Mouse (Mus musculus): ENCODE measurements around the gene Syt3.

The Syt3 gene

DNA sequence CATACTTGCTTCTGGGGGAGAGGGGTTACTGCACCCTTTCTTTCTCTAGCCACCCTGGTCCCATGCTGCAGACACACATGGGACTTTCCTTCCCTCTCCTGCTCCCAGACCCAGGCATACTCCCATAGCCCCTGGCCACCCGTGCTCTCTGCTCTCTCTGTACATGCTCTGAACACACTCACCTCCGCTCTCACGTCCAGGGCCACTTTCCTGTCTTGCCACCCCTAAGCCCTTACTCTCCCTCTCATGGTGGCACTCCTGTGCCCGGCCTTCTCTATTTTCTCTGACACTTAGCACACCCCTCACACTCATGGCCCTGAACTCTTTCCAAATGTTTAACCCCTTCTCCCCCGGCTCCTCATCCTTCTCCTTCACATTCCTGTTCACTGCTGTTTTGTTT lies 25.9 kb upstream of the Syt3 start:
- peak; percentile 38 for DNase-seq

DNA sequence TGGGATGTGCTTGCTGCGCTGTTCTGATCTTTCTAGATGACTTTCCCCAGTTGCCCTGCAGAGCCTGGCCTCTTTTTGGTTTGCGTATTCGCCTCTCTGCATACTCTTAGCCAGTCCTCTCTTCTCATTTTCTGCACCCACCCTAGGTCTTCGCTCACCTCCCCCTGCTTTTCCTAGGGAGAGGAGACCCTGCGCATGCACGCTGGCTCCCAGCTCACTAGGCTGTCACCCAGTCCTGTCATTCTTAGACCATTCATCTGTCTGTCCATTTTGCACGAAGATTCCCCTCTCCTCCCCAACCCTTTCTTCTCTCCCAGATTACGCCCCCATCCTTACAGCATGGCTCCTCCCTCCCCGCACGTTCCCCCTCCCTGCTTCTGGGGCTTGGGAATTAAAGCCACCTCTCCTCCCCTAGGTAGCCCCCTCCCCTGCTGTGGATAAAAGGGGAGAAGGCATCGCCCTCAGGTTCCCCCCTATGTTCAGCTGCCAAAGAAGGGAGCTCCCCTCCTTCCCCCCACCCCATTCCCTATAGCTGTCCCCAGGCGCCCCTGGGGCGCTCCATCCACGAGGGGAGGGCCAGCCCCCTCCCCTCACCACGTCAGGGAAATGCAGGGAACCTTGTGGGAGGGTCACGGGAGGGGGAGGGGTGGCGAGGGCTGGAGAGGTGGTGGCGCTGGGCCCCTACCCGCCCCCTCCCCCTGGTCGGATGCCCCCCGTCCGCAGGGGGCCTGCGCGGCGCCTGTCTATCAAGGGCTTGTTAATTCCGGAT lies 24.8 kb upstream of the Syt3 start:
- no peak for DNase-seq

DNA sequence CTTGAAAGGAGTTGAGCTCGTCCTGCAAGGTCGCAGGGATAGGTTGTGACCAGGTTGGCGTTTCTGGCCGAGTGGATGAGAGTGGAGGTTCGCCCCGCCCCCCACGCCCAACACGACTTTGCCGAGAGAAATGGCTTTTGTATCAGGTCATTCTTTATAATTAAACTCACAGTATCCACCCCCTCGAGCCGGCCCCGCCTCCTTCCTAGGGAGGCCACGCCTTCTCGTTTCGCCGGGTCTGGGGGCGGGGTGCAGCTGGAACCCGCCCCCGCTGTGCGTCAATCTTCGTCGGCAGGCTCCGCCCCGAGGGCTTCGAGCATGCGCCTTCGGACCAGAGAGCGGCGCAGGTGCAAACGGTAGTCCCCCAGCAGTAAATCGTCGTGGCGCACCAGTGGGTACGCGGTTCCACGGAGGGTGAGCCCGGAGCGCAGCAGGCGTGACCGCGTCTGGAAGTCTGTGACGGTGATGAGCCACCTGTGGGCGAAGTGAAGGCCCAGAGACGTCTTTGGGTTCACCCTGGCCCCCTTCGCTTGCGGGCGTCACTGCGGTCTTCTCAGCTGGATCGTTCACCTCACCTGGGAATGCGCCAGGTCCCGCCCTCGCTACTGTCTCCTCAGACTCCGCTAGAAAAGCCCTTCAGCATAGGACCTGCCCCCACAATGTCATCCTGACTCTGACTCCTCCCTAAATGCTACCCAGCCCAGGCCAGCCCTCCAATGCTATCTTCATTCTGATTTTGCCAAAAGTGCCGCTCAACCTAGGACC lies 23.8 kb upstream of the Syt3 start:
- DNase-seq = peak; percentile 95

DNA sequence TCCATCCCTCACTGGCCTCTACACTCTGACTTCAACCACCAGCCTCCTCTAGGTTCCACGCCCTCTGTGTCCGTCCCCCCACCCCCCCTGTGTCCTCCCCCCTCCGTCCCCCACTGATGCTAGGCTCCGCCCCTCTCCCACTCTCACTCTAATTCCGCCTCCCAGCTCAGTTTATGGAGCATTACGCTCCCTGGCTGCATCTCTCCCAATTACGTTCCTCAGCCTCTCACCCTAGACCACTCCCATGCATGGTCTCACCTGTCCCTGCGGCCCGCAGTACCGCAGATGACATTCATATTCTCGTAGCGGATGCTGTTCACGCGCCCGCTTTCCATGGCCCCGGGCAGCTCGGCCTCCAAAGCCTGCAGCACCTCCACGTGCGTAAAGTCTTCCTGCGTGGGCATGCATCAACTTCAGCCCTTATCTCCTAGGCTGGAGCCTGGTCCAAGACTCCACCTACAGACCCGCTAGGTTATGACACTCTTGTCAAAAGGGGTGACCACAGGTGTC lies 23.1 kb upstream of the Syt3 start:
- DNase-seq = no peak

DNA sequence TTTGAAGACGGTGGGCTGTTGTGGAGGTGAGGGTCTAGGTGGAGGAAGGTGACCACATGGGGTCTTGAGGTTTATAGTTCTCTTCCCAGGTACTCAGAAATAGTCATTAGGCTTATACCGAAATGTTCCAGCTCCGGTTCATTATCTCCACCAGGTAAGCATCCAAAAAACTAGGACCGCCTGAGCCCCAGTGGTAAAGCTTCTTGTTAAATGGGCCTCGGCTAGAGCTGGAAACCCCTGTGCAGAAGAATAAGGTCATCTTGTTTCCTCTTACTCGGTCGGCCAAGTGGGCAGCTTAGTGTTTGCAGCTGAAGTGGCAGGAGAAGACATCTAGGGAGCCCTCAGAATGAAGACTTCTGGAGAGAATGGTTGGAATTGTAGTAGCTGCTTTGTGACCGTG lies 11.2 kb upstream of the Syt3 start:
- DNase-seq = no peak

DNA sequence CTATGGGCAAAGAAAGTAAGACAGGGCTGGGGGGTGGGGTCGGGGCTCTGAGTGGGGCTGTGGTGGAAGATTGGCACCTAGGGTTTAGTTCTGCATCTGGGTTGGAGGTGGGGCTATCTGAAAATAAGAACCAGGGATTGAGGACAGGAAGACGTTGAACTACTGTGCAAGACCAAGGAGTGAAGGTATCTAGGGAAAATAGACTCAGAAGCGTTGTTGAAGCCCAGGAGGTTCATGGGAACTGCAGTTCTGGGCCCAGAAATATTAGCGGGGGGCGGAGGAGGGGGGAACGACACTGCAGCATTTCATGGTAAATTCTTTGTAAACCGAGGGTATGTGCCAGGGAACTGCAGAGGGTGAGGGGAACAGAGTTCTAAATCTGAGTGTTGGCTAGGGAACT lies 10.4 kb upstream of the Syt3 start:
- DNase-seq = no peak

DNA sequence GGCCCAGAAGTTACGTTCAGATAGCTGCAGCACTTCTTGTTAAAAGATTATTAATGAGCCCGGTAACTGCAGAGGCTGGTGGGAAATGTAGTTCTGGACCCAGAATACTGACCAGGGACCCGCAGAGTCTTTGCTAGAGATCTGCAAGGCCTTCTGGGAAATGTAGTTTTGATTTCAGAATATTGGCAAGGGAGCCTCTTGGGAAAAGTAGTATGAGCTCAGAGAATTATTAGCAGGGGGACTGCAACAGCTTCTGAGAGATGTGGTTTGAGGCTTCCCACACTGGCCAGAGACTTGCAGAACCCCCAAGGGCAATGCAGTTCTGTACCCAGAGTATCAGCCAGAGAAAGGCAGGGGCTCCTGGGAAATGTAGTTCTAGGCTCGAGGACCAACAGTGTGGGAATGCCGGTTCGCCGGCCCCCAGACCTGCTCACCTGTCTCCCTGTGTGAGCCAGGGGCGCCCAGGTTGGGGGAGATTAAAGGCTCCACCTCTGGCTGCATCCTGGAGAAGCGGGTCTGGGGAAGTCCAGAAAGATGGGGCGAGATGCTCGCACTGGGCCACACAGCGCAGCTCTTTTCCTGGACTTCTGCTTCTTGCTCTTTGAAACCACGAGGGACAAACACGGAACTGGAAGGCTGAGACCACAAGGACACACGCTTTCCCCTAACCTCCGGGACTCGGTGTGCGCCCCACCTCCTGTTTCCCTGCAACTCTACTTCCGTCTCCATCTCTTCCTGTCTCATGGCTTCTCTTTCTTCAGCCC lies 9.8 kb upstream of the Syt3 start:
- DNase-seq = peak; percentile 99

DNA sequence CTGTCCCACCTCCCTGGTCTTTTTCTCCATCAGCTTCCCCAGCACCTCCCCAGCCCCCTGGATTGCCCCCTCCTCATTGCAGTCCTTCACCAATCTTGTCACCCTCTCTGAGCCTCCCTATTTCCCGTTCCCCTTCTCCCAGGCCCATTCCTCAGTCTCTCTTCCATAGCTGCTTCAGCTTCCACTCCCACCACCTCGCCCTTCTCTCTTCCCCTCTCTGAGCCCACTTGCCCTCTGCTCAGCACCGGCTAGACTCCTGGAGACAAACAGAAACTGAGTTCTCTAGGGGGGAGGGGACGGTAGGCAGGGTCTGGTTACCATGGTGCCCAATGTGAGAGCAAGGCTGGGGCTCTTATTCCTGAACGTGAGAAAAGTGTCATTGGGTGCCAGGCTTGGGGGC lies 9.1 kb upstream of the Syt3 start:
- DNase-seq = no peak

DNA sequence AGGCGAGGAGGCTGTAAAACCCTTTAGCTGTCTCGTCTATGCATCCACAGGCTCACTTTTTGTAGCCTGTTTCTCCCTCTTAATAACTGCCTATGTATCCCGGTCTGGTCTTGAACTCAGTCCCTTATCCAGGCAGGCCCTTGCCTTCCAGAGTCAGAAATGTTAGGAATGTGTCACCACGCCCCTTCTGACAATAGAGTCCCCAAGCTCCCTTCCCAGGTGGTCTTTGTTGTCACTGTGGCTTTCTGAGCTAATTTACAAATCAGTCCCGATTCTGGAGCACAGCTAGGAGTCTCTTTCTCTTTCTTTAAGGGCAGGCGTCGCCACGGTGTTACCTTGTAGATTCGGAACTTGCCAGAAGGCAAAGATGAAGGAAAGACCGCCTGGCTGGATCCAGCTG lies 8.7 kb upstream of the Syt3 start:
- no peak for DNase-seq

DNA sequence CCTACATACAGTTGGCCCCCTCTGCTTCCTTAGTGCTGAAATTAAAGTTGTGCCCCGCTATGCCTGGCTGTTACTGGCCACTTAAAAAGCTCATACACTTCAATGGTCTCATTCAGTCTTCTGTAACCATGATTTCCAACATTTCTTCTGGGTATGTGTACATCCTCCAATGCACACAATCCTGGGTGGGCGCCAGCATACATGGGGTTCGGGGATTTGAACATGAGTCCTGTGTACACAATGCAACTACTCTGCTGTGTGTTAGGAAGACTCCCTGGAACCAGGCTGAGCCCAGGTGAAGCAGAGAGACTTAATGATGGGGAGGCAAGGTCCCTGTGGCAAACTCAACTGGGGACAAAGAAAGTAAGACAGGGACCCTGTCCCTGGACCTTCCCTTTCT lies 8.1 kb upstream of the Syt3 start:
- DNase-seq = no peak

DNA sequence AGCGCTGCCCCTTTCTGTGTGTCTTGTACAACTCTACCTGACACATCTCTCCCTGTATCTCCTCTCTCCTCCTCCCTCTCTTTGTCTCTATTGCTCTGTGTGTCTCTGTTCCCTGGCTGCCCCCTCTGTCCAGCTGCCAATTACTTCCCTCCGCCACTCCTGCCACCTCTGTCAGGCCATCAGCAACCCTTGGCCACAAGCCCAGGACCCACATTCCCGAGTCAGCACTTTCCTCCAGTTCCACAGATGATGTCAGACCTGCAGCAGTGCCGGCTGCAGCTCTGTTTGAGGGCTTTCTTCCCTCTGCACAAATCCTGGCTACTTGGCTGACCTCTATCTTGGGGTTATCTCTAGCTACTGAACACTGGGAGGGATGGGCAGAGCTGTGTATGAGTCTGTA lies 5.6 kb upstream of the Syt3 start:
- peak; percentile 25 for DNase-seq

DNA sequence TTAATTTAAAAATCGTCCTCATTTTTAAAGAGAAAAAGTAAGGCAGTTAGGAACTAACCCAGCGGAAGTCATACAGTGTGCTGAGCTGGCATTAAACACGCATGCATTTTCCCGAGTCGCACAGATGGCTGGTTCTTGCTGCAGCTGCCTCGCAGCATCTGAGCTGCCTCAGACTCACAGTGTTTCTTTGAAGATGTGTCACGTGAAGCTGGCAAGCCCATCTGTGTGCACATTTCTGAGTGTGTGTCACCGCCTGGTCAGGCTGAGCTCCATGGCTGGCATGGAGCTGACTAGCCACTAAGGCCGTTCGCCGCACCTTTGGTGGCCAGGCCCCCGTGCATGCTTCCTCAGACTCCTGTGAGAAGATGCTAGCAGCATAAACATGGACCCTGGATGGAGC lies 1.4 kb upstream of the Syt3 start:
- no peak for DNase-seq

DNA sequence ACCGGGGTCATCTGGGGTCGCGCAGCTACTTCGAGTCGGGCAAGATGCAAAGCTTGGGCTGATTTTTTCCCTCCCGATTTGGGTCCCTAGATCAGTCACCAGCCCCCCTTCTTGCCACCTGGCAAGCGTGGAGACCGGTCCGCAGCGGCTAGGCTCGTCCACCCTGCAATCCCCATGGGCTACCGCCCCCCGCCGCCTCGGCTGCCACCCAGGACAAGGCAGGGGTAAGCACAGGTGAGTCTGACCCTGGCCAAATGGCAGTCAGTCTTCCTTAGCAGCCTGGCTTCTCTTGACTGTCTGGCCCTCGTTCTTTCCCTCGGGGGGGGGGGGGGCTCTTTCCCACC lies 786 bp downstream of the Syt3 start:
- no peak for DNase-seq

DNA sequence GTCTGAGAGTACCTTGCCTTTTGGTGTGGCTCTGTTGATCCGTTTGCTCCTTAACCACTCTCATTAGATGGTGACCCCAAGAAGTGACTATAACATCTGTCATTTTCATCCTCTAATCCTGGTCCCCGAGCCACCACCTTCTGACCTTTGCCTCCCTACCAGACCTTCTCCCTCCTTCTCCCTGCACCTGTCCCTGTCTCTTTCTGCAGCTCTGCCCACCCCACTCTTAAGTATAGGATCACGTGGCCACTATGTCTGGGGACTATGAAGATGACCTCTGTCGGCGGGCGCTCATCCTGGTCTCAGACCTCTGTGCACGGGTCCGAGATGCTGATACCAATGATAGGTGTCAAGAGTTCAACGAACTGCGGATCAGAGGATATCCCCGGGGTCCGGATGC lies 1.8 kb downstream of the Syt3 start, which contains the start of gene 1700008O03Rik:
Gene 1700008O03Rik, minus strand, starts transcription at position 101 of the 400 bp plus-strand sequence.
- DNase-seq = no peak

DNA sequence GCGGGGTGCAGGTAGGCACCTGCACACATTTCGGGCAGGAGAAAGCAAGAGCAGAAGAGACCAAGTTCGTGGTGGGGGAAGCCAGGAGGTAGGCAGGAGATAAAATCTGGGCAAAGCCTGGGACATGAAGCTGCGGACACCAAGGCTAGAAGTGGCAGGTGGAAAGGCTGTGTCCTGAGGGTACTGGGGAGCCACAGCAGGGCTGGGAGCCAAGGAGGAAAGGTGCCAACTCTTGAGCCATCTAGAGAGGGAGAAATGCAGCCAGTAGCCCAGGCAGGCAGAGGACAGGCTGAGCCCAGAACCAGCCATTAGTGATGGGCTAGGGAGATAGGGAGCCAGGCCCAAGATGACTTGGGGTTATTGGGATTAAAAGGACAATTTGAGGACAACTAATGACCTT lies 7.9 kb downstream of the Syt3 start:
- DNase-seq = no peak

DNA sequence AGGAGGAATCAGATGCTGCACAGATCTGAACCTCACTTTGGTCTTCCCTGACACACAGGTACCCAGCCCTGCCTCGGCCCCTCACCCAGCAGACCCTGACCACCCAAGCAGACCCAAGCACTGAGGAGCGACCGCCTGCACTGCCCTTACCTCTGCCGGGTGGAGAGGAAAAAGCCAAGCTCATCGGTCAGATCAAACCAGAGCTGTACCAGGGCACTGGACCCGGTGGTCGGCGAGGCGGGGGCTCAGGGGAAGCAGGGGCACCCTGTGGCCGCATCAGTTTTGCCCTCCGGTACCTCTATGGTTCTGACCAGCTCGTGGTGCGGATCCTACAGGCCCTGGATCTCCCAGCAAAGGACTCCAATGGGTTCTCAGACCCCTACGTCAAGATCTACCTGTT lies 8.4 kb downstream of the Syt3 start:
- DNase-seq = no peak

DNA sequence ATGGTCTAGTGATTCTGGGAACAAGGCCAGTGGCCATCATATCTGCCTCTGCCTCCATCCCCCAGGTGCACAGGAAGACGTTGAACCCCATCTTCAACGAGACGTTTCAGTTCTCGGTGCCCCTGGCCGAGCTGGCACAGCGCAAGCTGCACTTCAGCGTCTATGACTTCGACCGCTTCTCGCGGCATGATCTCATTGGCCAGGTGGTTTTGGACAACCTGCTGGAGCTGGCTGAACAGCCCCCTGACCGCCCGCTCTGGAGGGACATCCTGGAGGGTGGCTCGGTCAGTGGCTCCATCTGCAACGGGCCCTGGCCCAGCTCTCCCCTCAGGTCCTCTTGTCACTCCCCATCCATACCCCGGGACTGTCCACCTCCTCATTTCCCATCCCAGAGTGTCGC lies 9.4 kb downstream of the Syt3 start:
- DNase-seq = no peak

DNA sequence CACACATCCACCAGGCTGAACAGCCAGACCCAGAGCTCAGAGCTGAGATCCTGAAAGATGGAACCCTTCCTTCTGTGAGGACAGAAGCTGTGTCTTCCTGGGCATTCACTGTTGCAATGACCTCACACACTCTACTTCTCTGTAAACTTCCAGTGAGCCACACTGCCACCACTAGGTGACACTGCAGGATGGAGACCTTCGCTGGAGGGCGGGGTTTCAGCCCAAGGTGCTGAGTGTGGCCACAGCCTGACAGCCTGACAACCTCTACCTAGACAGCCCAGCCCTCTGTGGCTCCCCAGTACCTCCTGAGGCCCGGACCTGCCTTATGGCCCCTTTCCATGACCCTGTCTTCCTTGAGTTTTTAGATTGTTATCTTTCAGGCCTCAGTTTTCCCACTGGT lies 14.7 kb downstream of the Syt3 start:
- DNase-seq = peak; percentile 73

DNA sequence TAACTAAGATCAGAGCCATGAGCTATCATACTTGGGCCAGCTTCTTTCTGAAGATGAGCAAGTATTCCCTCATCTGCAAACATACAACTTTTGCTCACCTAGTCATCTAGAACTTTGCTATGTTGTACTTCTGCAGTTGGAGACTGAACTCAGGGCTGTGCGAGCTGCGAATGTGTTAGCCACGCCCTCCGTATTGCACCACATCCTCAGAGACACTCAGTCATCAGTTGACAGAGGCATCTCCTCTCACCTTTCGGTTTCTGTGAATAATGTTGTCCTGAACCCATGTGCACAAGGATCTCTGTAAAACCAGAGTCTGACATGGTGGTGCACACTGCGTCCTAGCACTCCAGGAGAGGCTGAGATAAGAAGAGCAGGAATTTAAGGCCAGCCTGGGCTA lies 17.8 kb downstream of the Syt3 start:
- DNase-seq = no peak

DNA sequence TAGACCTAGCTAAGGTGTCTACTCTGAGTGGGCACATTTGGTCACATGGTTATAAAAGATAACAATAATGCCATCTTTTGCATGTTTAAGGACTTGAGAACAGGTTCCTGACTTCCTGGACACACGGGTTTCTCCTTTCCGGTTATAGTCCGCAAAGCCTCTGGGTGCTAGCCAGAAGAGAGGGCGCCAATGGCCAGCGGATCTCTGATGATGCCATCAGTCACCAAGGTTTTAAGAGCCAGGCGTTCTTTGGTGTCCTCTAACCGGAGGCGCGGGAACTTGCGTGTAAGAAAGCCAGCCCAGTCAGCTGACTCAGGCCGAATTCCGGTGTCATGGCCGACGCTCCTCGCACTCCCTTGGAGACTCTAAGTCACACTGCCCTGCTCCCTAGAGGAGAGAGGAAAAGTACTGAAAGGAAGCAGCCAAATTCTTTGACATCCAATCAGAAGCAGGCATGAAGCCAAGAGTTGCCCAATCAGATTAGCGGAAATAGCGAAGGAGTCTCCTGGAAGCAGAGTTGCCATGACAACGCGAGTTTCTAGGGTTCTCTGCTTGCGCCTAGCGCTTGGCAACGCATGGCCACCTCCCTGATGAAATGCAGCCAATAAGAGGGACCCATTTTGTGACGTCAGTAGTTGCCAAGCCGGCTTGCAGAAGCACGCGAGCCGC lies 21.6 kb downstream of the Syt3 start:
- DNase-seq = peak; percentile 94

DNA sequence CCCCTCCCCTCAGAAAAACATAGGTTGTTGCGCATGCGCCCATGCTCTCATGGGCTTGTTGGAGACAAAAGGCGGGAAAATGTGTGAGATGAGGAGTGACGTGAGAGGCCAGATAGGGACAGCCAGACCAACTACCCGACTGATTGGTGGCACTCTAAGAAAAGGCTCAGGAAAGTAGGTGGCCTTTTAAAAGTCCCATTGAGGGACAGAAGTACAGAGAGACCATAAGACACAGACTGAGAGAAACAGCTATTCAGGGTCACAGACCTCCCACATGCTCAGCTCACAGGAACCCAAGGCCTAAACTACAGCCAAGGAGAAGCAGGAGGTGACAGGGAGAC lies 22.1 kb downstream of the Syt3 start:
- DNase-seq = no peak

DNA sequence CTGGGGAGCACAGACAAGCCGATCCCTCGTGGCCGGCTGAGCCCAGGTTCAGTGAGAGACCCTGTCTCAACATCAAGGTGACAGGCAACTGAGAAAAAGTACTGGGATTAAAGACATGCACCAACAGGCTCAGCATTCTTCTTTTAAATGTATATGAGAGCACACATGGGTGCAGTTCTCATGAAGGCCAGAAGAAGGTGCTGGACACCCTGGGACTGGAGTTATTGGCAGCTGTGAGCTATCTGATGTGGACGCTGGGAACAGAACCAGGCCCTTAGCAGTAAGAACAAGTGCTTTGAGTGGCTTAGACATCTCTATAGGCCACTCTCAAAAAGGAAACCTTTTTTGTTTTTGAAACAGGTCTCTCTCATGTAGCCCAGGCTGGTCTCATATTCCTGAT lies 27.2 kb downstream of the Syt3 start:
- no peak for DNase-seq

DNA sequence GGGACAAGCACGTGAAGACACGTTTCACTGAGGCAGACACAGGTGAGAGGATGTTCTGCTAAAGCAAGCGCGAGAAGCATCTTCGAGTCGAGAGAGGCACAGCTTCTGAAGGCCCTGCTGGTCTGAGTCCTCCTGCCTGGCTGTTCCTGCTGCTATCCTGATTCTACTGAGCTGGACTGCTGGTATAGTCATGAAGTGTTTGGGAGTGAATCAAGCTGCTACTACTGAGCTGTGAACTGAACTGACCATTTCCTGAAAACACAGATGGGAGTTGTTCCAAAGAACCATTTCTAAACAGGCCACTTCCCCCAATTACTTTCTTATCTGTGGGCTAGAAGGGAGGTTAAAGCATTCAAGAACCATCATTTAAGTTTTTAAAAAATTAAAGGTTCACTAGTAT lies 29.4 kb downstream of the Syt3 start:
- DNase-seq = peak; percentile 72

Measured in lung, postnatal 36 days (tissue).